Mouse (Mus musculus): ENCODE results near the gene Eng.
A peak's percentile ranks its signal among the peaks of the same experiment; 100 is the strongest.

Gene Eng

GRCm38 (mm10) chr2:32646379-32647056 is at the start of gene Eng:
TSS of gene Eng (plus strand) at chr2:32646595.
- DNase-seq (ENCODE audit: low spot score in 2 of 2) = no peak

- no peak for DNase-seq (ENCODE audit: low spot score in 2 of 2)
Observed at GRCm38 (mm10) chr2:32596725-32597124, 49.7 kb upstream of the Eng start.

GRCm38 (mm10) chr2:32597248-32597647 is 49.1 kb upstream of the Eng start:
- DNase-seq (ENCODE audit: low spot score in 2 of 2) = no peak

- no peak for DNase-seq (ENCODE audit: low spot score in 2 of 2)
Observed at GRCm38 (mm10) chr2:32597699-32598098, 48.7 kb upstream of the Eng start.

- DNase-seq (ENCODE audit: low spot score in 2 of 2) = no peak
Observed at GRCm38 (mm10) chr2:32598506-32598905, 47.9 kb upstream of the Eng start.

GRCm38 (mm10) chr2:32599409-32599808 is 47.0 kb upstream of the Eng start, which contains the start of gene St6galnac6:
TSS of gene St6galnac6 (plus strand) at chr2:32599709.
- no peak for DNase-seq (ENCODE audit: low spot score in 2 of 2)

GRCm38 (mm10) chr2:32601417-32602065 is 44.9 kb upstream of the Eng start:
- no peak for DNase-seq (ENCODE audit: low spot score in 2 of 2)

- peak; percentile 76 to 90 for DNase-seq (ENCODE audit: low spot score in 2 of 2)
Observed at GRCm38 (mm10) chr2:32602600-32603054, 43.8 kb upstream of the Eng start.

GRCm38 (mm10) chr2:32604631-32605030 is 41.8 kb upstream of the Eng start:
- no peak for DNase-seq (ENCODE audit: low spot score in 2 of 2)

- peak; percentile 71 to 72 for DNase-seq (ENCODE audit: low spot score in 2 of 2)
Observed at GRCm38 (mm10) chr2:32606161-32607142, 39.9 kb upstream of the Eng start.

- no peak for DNase-seq (ENCODE audit: low spot score in 2 of 2)
Observed at GRCm38 (mm10) chr2:32607262-32607947, 39.0 kb upstream of the Eng start.

GRCm38 (mm10) chr2:32608141-32608777 is 38.1 kb upstream of the Eng start:
- peak in 1 of 2 experiments; percentile 65 for DNase-seq (ENCODE audit: low spot score in 2 of 2)

GRCm38 (mm10) chr2:32608778-32609435 is 37.5 kb upstream of the Eng start:
- DNase-seq (ENCODE audit: low spot score in 2 of 2) = no peak

- DNase-seq (ENCODE audit: low spot score in 2 of 2) = no peak
Observed at GRCm38 (mm10) chr2:32610610-32611229, 35.7 kb upstream of the Eng start.

GRCm38 (mm10) chr2:32612274-32612673 is 34.1 kb upstream of the Eng start:
- no peak for DNase-seq (ENCODE audit: low spot score in 2 of 2)

- no peak for DNase-seq (ENCODE audit: low spot score in 2 of 2)
Observed at GRCm38 (mm10) chr2:32617109-32617508, 29.3 kb upstream of the Eng start.

GRCm38 (mm10) chr2:32617601-32618000 is 28.8 kb upstream of the Eng start:
- DNase-seq (ENCODE audit: low spot score in 2 of 2) = no peak

- DNase-seq (ENCODE audit: low spot score in 2 of 2) = no peak
Observed at GRCm38 (mm10) chr2:32618051-32618450, 28.3 kb upstream of the Eng start.

- DNase-seq (ENCODE audit: low spot score in 2 of 2) = no peak
Observed at GRCm38 (mm10) chr2:32620682-32621516, 25.5 kb upstream of the Eng start.

Measured in urinary bladder, adult 18-20 months (tissue).